Mouse (Mus musculus): ENCODE measurements at regions not wholly inside any gene's neighbourhood (a gene's known extent, or its start where the extent isn't known, plus 50 kb on each side); places are given as distances from the start of the nearest gene placed in this dataset.

DNA sequence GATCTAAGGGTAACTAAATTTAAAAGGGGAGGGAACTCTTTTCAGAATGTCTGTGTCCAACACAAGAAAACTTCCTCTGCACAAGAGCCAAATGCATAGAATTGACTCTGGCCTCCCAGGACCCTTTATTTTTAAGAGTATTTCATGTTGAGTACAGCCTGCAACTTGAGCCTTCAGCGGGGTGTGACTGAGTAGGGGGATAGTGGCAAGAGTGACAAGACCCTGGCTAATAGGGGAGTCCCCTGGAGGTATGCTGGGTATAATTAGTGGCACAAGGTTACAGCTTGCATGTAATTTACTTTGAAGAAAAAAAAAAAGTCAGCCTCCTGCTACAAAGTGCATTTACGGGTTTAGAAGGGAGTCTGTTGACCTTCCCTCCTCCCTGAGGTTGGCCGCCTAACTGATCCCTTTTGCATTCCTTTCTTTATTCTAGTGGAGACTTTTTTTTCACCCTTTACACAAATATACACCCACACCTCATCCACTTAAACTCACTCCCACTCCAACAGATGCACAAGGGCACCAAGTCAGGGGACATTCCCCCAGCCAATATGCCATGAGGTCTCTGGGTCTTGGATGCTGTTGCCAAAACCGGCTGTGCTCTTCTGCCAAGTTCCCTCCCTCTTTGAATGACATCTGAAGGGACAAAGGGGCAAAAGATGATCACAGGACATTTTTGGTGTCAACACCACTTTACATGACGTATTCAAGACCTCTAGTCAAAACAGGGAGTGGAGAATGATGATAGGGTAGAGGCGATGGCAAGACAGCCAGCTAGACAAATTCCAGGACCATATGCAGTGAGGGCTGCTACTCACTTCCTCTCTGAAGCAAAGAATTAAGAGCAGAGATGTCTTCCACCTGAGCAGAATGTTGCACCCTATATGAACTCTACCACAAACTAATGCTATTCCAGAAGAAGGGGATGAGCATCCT, 557.2 kb downstream of the Nfib start:
- no peaks in the 10 kb centered on the region for H3K9me3 ChIP-seq (ENCODE audit: control insufficient read depth, low read length)
- H3K4me3 ChIP-seq (replicated peaks; ENCODE audit: low read length): no peak overlapping the region
- no peaks in the 10 kb centered on the region for H3K27me3 ChIP-seq (ENCODE audit: control insufficient read depth, insufficient read depth, low read length)
- ATAC-seq (ENCODE audit: low FRiP score) (no peak), DNase-seq (ENCODE audit: low spot score) (no peak)
- no peaks in the 10 kb centered on the region for H3K4me1 ChIP-seq (replicated peaks; ENCODE audit: control insufficient read depth, insufficient read depth, low read length)
- no peaks in the 10 kb centered on the region for H3K36me3 ChIP-seq (replicated peaks; ENCODE audit: control insufficient read depth, insufficient read depth)
- WGBS: 70% methylated on average over 6 of the region's 6 CpGs
- no peak overlapping the region for H3K27ac ChIP-seq
- no peak overlapping the region for H3K9ac ChIP-seq
- H3K4me2 ChIP-seq (replicated peaks): no peak overlapping the region

DNA sequence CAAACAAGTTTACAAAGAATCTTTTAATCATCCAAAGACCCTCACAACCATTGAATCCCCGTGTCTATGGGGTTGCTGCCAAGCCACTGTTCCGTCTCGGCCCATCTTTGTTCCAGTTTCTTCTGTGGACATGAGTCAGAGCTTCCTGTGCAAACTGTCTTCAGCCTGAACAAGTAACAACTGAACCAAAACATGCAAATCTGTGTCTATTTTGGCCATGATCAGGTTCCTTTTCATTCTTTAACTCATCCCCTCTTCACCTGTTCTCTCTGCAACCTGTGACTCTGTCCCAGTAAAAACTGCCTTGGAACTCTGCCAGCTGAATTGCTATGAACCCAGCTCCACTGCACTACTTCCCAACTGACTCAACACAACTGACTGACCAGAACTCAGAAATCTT, 563.2 kb downstream of the Nfib start:
- H3K27me3 ChIP-seq (ENCODE audit: control insufficient read depth, insufficient read depth, low read length): no peaks in the 10 kb centered on the region
- no peaks in the 10 kb centered on the region for H3K4me1 ChIP-seq (replicated peaks; ENCODE audit: control insufficient read depth, insufficient read depth, low read length)
- ATAC-seq (ENCODE audit: low FRiP score): no peak
- no peaks in the 10 kb centered on the region for H3K36me3 ChIP-seq (replicated peaks; ENCODE audit: control insufficient read depth, insufficient read depth)
- no peak overlapping the region for H3K27ac ChIP-seq
- no peak overlapping the region for H3K9ac ChIP-seq
- no peak for DNase-seq (ENCODE audit: low spot score)
- H3K4me2 ChIP-seq (replicated peaks): no peak overlapping the region
- 76% methylated on average over 3 of the region's 3 CpGs for WGBS
- no peak overlapping the region for H3K4me3 ChIP-seq (replicated peaks; ENCODE audit: low read length)
- no peaks in the 10 kb centered on the region for H3K9me3 ChIP-seq (ENCODE audit: control insufficient read depth, low read length)

DNA sequence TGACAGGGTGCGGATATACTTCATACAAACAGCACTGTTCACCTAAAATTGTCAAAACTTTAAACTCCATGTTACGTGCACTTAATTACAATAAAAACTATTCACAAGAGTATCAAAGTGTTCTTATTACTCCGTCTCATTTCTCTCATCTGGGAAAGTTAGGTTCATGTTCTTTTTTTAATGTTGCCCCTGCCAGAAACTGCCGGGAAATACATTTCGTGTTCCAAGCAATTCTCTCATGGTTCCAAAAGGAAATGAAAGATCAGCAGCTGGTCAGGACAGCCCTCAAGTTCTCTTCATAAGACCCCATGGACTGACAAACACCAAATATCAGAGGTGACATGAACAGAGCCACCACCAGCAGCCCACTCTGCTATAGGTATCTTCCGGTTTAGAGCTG, 565.7 kb downstream of the Nfib start:
- no peak overlapping the region for H3K4me3 ChIP-seq (replicated peaks; ENCODE audit: low read length)
- no peaks in the 10 kb centered on the region for H3K4me1 ChIP-seq (replicated peaks; ENCODE audit: control insufficient read depth, insufficient read depth, low read length)
- H3K27me3 ChIP-seq (ENCODE audit: control insufficient read depth, insufficient read depth, low read length): no peaks in the 10 kb centered on the region
- H3K36me3 ChIP-seq (replicated peaks; ENCODE audit: control insufficient read depth, insufficient read depth): no peaks in the 10 kb centered on the region
- DNase-seq (ENCODE audit: low spot score) (no peak), ATAC-seq (ENCODE audit: low FRiP score) (no peak)
- no peaks in the 10 kb centered on the region for H3K9me3 ChIP-seq (ENCODE audit: control insufficient read depth, low read length)
- 95% methylated on average over 6 of the region's 6 CpGs for WGBS
- no peak overlapping the region for H3K4me2 ChIP-seq (replicated peaks)
- H3K9ac ChIP-seq: no peak overlapping the region
- H3K27ac ChIP-seq: no peak overlapping the region

DNA sequence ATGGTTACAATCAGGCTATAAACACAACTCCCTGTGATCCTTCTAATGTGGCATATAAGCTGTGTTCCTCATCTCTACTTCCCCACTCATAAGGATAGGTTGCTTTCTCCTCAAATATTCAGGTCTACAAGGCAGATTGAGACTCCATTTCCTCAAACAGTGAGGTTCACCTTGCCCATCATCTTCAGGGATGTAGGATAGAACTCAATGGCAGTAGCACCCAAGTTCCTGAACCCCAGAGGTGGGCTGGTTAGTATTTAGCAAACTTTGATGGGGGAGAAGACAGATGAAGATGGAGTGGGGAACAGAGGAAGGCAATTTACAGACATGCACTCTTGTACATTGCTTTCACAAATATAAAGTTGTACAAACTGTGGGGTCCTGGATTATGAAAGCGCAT, 566.5 kb downstream of the Nfib start:
- H3K4me3 ChIP-seq (replicated peaks; ENCODE audit: low read length): no peak overlapping the region
- no peaks in the 10 kb centered on the region for H3K9me3 ChIP-seq (ENCODE audit: control insufficient read depth, low read length)
- H3K4me2 ChIP-seq (replicated peaks): no peak overlapping the region
- DNase-seq (ENCODE audit: low spot score) (no peak), ATAC-seq (ENCODE audit: low FRiP score) (no peak)
- no peak overlapping the region for H3K27ac ChIP-seq
- no peaks in the 10 kb centered on the region for H3K4me1 ChIP-seq (replicated peaks; ENCODE audit: control insufficient read depth, insufficient read depth, low read length)
- 100% methylated on average over 1 of the region's 1 CpGs for WGBS
- no peaks in the 10 kb centered on the region for H3K27me3 ChIP-seq (ENCODE audit: control insufficient read depth, insufficient read depth, low read length)
- H3K36me3 ChIP-seq (replicated peaks; ENCODE audit: control insufficient read depth, insufficient read depth): no peaks in the 10 kb centered on the region
- no peak overlapping the region for H3K9ac ChIP-seq

DNA sequence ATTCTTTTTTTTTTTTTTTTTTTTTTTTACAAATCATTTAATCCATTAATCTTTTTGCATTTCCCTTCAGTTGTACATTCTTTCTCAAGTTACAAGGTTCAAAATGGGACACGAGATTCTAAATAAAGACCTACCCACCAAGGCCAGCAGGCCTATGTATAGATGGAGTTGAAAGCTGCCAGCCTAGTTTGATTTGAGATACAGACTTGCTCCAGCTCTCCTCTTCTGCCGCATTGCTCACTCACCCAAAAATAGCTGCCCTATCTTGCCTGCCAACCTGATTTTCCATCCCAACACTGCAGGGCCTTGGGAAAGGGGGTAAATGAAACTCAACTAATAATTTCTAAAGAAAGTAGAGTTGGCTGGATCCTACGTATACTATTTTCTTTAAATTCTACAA, 572.7 kb downstream of the Nfib start:
- Histone ChIP-seq H3K9ac (no peak overlapping the region), H3K4me3 (replicated peaks; ENCODE audit: low read length) (no peak overlapping the region), H3K27me3 (ENCODE audit: control insufficient read depth, insufficient read depth, low read length) (no peaks in the 10 kb centered on the region), H3K4me2 (replicated peaks) (no peak overlapping the region), H3K36me3 (replicated peaks; ENCODE audit: control insufficient read depth, insufficient read depth) (no peaks in the 10 kb centered on the region), H3K27ac (no peak overlapping the region), H3K9me3 (ENCODE audit: control insufficient read depth, low read length) (no peaks in the 10 kb centered on the region), H3K4me1 (replicated peaks; ENCODE audit: control insufficient read depth, insufficient read depth, low read length) (no peaks in the 10 kb centered on the region)
- DNase-seq (ENCODE audit: low spot score) (no peak), ATAC-seq (ENCODE audit: low FRiP score) (no peak)
- 82% methylated on average over 3 of the region's 3 CpGs for WGBS

DNA sequence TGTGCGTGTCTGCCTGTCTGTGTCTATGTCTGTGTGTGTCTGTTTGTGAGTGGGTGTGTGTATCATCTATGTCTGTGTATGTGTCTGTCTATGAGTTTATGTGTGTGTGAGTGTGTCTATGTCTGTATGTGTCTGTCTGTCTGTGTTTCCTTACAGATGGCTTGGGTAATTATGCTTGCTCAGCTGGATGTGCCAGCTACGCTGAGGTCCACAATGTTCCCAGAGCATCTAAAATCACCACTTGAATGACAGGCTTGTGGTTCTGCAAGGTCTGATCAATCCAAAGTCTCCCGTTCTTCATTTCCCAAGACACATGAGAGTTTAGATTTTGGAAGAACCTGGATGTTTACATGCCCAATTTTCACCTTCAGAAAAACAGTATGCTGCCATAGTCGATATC, 573.2 kb downstream of the Nfib start:
- Histone ChIP-seq H3K9me3 (ENCODE audit: control insufficient read depth, low read length) (no peaks in the 10 kb centered on the region), H3K9ac (no peak overlapping the region), H3K4me3 (replicated peaks; ENCODE audit: low read length) (no peak overlapping the region), H3K4me1 (replicated peaks; ENCODE audit: control insufficient read depth, insufficient read depth, low read length) (no peaks in the 10 kb centered on the region), H3K27me3 (ENCODE audit: control insufficient read depth, insufficient read depth, low read length) (no peaks in the 10 kb centered on the region), H3K27ac (no peak overlapping the region), H3K4me2 (replicated peaks) (no peak overlapping the region), H3K36me3 (replicated peaks; ENCODE audit: control insufficient read depth, insufficient read depth) (no peaks in the 10 kb centered on the region)
- no peak for ATAC-seq (ENCODE audit: low FRiP score)
- no peak for DNase-seq (ENCODE audit: low spot score)
- WGBS: 87% methylated on average over 4 of the region's 4 CpGs

DNA sequence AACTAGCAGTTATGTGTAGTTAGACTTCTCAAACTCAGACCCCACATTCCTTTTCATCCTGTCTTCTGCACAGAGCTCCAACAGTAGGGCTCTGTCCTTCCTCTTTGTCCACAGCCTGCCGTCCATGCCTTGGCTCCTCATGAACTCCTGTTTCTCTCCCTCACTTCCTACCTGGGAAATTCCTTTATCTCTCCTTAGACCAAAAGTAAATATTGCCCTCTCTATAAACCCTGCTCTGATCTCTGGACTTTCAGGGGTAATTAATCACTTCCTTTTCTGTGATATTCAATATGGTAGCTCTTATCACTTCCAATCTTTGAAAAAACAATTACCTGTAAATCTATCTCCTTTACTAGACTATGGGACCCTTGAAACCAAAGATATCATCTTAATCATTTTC, 576.1 kb downstream of the Nfib start:
- H3K4me3 ChIP-seq (replicated peaks; ENCODE audit: low read length): no peak overlapping the region
- whole genome bisulfite sequencing: 83% methylated on average over 1 of the region's 1 CpGs
- no peak for DNase-seq (ENCODE audit: low spot score)
- H3K36me3 ChIP-seq (replicated peaks; ENCODE audit: control insufficient read depth, insufficient read depth): no peaks in the 10 kb centered on the region
- H3K4me2 ChIP-seq (replicated peaks): no peak overlapping the region
- no peaks in the 10 kb centered on the region for H3K27me3 ChIP-seq (ENCODE audit: control insufficient read depth, insufficient read depth, low read length)
- H3K9me3 ChIP-seq (ENCODE audit: control insufficient read depth, low read length): no peaks in the 10 kb centered on the region
- no peaks in the 10 kb centered on the region for H3K4me1 ChIP-seq (replicated peaks; ENCODE audit: control insufficient read depth, insufficient read depth, low read length)
- H3K27ac ChIP-seq: no peak overlapping the region
- ATAC-seq (ENCODE audit: low FRiP score): no peak
- H3K9ac ChIP-seq: no peak overlapping the region

DNA sequence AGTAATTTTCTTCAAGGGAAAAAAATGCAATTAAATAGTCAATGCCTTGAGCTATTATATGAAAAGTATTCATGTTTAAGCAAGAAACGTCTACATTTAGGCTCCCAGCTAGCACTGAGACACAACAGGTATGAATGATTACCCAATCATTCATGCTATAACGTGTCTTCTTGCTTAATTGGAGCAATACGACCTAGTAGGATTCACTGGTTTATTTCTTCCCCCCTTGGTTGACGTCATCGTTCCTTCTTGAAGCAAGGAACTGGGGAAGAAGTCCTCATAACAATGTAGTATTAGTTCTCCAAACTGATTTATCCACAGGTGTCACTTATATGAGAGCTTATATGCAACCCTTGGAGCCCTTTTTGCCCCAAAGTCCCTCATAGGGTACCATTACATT, 581.8 kb downstream of the Nfib start:
- Histone ChIP-seq H3K4me2 (replicated peaks) (no peak overlapping the region), H3K4me1 (replicated peaks; ENCODE audit: control insufficient read depth, insufficient read depth, low read length) (no peaks in the 10 kb centered on the region), H3K36me3 (replicated peaks; ENCODE audit: control insufficient read depth, insufficient read depth) (no peaks in the 10 kb centered on the region), H3K9ac (no peak overlapping the region), H3K9me3 (ENCODE audit: control insufficient read depth, low read length) (no peaks in the 10 kb centered on the region), H3K4me3 (replicated peaks; ENCODE audit: low read length) (no peak overlapping the region), H3K27ac (no peak overlapping the region), H3K27me3 (ENCODE audit: control insufficient read depth, insufficient read depth, low read length) (no peaks in the 10 kb centered on the region)
- WGBS: 84% methylated on average over 5 of the region's 5 CpGs
- ATAC-seq (ENCODE audit: low FRiP score) (no peak), DNase-seq (ENCODE audit: low spot score) (no peak)

DNA sequence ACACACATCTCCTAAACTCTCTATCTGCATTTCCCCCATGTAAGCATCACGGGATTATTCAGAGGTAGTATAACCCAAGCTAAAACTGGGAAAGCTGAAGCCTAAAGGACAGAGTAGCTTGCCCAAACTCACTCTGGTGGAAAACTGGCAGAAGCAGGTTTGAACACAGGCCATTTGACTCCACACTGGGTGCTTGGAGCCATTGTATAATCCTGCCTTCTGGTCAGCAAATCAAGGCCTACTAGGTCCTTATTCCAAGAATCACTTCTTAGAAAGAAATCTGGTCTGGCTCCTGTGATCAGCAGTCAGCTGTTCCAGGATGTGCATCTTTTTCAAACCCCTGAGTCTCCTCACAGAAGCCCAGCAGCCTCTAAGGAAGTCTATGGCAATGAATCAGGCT, 582.4 kb downstream of the Nfib start:
- no peaks in the 10 kb centered on the region for H3K27me3 ChIP-seq (ENCODE audit: control insufficient read depth, insufficient read depth, low read length)
- no peak overlapping the region for H3K4me2 ChIP-seq (replicated peaks)
- no peaks in the 10 kb centered on the region for H3K9me3 ChIP-seq (ENCODE audit: control insufficient read depth, low read length)
- 91% methylated on average over 1 of the region's 1 CpGs for WGBS
- H3K36me3 ChIP-seq (replicated peaks; ENCODE audit: control insufficient read depth, insufficient read depth): no peaks in the 10 kb centered on the region
- ATAC-seq (ENCODE audit: low FRiP score): no peak
- no peak overlapping the region for H3K27ac ChIP-seq
- H3K4me1 ChIP-seq (replicated peaks; ENCODE audit: control insufficient read depth, insufficient read depth, low read length): no peaks in the 10 kb centered on the region
- no peak overlapping the region for H3K4me3 ChIP-seq (replicated peaks; ENCODE audit: low read length)
- no peak overlapping the region for H3K9ac ChIP-seq
- no peak for DNase-seq (ENCODE audit: low spot score)

DNA sequence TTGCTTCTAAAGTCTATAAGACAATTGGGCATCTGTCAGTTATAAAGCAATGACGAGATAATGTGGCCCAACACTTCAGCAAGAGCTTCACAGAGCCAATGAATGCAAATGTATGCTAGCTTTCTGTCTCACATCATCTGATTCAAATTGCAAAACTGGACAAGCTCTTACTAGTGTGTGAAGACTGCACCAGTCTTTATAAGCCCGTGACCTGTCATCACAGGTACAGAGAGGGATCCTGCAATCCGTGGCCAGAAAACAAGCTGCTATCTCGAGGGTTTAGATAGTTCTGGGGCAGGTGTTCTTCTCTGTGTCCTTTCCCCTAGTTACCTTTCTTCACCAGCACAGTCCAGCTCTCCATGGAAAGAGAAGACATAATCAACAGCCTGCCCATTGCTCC, 584.8 kb downstream of the Nfib start:
- Histone ChIP-seq H3K27me3 (ENCODE audit: control insufficient read depth, insufficient read depth, low read length) (no peaks in the 10 kb centered on the region), H3K9ac (no peak overlapping the region), H3K27ac (no peak overlapping the region), H3K4me1 (replicated peaks; ENCODE audit: control insufficient read depth, insufficient read depth, low read length) (no peaks in the 10 kb centered on the region), H3K9me3 (ENCODE audit: control insufficient read depth, low read length) (no peaks in the 10 kb centered on the region), H3K36me3 (replicated peaks; ENCODE audit: control insufficient read depth, insufficient read depth) (no peaks in the 10 kb centered on the region), H3K4me3 (replicated peaks; ENCODE audit: low read length) (no peak overlapping the region), H3K4me2 (replicated peaks) (no peak overlapping the region)
- 65% methylated on average over 4 of the region's 4 CpGs for WGBS
- no peak for DNase-seq (ENCODE audit: low spot score)
- no peak for ATAC-seq (ENCODE audit: low FRiP score)
